Mouse (Mus musculus): ENCODE data around the gene Steap3. TPM values are rescaled to one million over a fixed set of nuclear protein-coding genes. Genes with fewer than 3 reads are reported as not detected.

Steap3 gene
- polyA plus RNA-seq, 1 experiment from 2014 or later, result 16.2 TPM

DNA sequence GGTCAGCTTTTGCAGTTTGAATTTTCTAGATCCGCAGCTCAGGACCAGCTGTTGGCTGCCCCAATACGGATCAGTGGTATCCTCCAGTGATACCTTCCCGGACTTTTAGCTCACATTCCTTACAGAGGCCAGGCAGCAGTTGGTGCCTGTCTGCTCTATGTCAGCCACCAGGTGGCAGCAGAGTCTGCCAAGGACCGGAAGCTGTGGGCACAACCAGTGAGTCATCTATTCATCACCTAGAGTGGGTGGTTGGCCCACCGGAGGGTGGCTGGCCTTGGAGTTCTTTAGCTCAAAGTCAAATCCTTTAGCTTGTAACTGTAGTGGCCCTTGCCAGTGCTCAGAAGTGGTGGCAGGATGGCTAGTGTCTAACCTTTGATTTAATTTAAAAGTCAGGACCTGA is 75.3 kb downstream of the Steap3 start:
- WGBS, result 13% methylated on average over 5 of the region's 5 CpGs
- 0 out of 2 replicates have a peak, but pooled peaks cover 6% of the 10 kb centered on the region for H3K27me3 ChIP-seq (replicated peaks)
- no peak for ATAC-seq (ENCODE audit: extremely low read depth, insufficient number of reproducible peaks, low FRiP score, low TSS enrichment)
- no peaks in the 10 kb centered on the region for H3K4me1 ChIP-seq
- no peak overlapping the region for H3K27ac ChIP-seq (replicated peaks)
- H3K4me2 ChIP-seq, result no peak overlapping the region
- no peaks in the 10 kb centered on the region for H3K9me3 ChIP-seq
- H3K9ac ChIP-seq, result no peak overlapping the region
- no peak overlapping the region for H3K4me3 ChIP-seq
- no peaks in the 10 kb centered on the region for H3K36me3 ChIP-seq

DNA sequence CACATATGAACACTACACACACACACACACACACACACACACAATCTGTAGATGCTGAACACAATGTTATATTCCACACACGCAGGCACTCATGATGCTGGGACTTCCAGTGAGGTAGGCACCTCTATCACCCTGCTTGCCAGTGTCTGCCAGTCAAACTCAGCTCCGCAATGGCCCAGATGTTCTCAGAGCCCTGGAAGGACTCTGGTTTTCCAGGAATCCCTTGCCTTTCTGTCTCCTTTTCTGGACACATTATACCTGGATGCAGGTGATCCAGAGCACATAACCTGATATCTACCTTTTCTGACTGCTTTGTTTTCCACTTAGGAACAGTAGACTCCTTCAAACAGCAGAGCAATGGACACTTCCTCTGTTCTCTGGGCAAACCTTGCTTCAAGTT is 75.8 kb downstream of the Steap3 start:
- no peaks in the 10 kb centered on the region for H3K4me1 ChIP-seq
- no peak for ATAC-seq (ENCODE audit: extremely low read depth, insufficient number of reproducible peaks, low FRiP score, low TSS enrichment)
- H3K27ac ChIP-seq (replicated peaks), result no peak overlapping the region
- no peak overlapping the region for H3K4me3 ChIP-seq
- H3K27me3 ChIP-seq (replicated peaks), result 0 out of 2 replicates have a peak, but pooled peaks cover 6% of the 10 kb centered on the region
- H3K9me3 ChIP-seq, result no peaks in the 10 kb centered on the region
- 70% methylated on average over 2 of the region's 2 CpGs for WGBS
- H3K4me2 ChIP-seq, result no peak overlapping the region
- H3K9ac ChIP-seq, result no peak overlapping the region
- no peaks in the 10 kb centered on the region for H3K36me3 ChIP-seq

DNA sequence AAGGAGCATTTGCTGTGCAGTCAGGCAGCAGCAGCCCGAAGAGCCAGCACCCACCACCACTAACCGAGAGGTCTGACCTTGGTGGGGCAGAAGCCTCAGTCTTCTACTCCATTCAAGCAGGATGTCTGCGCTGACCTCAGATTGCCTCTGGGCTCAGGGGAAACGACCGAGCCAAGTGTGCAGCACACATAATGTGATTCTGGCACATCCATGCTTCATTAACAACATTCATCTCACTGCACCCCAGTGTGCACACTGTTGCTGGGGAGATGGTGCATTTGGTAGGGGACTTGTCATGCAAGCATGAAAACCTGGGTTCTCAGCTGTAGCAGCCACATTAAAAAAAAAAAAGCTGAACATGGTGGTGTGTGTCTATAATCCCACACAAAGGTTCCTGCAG is 76.6 kb downstream of the Steap3 start:
- Histone ChIP-seq H3K4me3 (no peak overlapping the region), H3K4me1 (no peaks in the 10 kb centered on the region), H3K36me3 (no peaks in the 10 kb centered on the region), H3K9me3 (no peaks in the 10 kb centered on the region), H3K4me2 (no peak overlapping the region), H3K27me3 (replicated peaks) (0 out of 2 replicates have a peak, but pooled peaks cover 6% of the 10 kb centered on the region), H3K9ac (no peak overlapping the region), H3K27ac (replicated peaks) (no peak overlapping the region)
- ATAC-seq (ENCODE audit: extremely low read depth, insufficient number of reproducible peaks, low FRiP score, low TSS enrichment), result no peak
- 60% methylated on average over 5 of the region's 5 CpGs for WGBS

DNA sequence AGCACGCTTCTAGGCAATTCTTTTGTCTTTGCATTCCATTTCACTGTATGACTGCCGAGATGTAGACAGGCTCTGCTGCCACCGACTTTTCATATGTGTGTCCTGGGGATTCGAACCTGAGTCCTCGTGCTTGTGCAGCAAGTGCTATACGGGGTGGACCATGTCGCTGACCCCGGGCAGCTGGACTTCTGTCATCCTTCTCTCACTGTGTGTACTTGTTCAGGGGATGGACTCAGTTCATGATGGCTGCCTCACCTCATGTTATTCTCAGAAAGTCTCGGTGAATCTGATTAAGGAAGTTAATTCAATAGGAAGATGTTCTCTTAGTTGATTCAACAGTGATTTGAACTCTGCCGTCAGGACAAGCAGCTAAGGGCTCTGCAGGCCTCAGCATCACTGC is 78.9 kb downstream of the Steap3 start:
- WGBS, result 83% methylated on average over 10 of the region's 10 CpGs
- 0 out of 2 replicates have a peak, but pooled peaks cover 6% of the 10 kb centered on the region for H3K27me3 ChIP-seq (replicated peaks)
- ATAC-seq (ENCODE audit: extremely low read depth, insufficient number of reproducible peaks, low FRiP score, low TSS enrichment), result no peak

DNA sequence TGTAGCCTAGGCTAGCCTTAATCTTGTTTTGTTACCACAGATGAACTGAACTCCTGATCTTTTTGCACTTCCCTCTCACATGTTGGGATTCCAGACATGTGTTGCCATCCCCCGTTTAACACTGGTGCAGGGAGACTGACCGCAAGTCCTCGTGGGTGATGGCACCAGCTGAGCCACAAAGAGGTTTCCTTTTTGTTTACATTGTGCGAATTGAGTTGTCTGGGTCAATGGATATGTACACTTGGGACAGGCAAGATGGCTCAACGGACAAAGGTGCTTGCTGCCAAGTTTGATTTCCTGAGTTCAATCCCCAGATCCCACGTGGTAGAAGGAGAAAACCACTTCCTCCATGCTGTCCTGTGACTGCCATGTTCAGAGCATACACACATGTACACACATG is 80.2 kb downstream of the Steap3 start:
- no peak for ATAC-seq (ENCODE audit: extremely low read depth, insufficient number of reproducible peaks, low FRiP score, low TSS enrichment)
- H3K36me3 ChIP-seq, result no peaks in the 10 kb centered on the region
- peaks cover 4% of the 10 kb centered on the region; the same call in 1 of the 2 replicates for H3K9me3 ChIP-seq
- H3K4me3 ChIP-seq, result no peak overlapping the region
- 0 out of 2 replicates have a peak, but pooled peaks cover 3% of the 10 kb centered on the region for H3K27me3 ChIP-seq (replicated peaks)
- H3K27ac ChIP-seq (replicated peaks), result no peak overlapping the region
- H3K4me2 ChIP-seq, result no peak overlapping the region
- H3K9ac ChIP-seq, result no peak overlapping the region
- no peaks in the 10 kb centered on the region for H3K4me1 ChIP-seq
- WGBS, result 71% methylated on average over 6 of the region's 6 CpGs

More for the DNA sequence above, 78.9 kb downstream of the Steap3 start:
- Histone ChIP-seq H3K9ac (no peak overlapping the region), H3K36me3 (no peaks in the 10 kb centered on the region), H3K4me1 (no peaks in the 10 kb centered on the region), H3K27ac (replicated peaks) (no peak overlapping the region), H3K4me3 (no peak overlapping the region), H3K9me3 (peaks cover 4% of the 10 kb centered on the region; the same call in 1 of the 2 replicates), H3K4me2 (no peak overlapping the region)

DNA sequence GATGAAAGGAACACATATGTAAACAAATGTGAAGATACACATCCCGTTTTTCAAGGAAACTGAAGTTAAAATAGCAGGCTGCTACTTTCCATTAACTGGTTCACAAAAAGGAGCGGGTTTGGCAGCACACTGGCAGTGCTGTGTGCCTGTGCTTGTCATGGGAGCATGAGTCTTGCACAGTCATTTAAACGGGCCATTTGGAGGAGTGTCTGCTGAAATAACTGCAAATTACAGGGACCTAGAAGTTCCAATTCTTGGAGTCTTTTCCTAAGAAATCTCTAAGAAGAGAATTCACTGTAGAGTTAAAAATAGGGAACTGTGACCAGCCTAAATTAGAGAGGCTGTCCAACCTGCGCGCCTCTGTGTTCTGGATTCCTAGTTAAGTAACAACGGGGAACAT is 81.6 kb downstream of the Steap3 start:
- Histone ChIP-seq H3K9me3 (peaks cover 4% of the 10 kb centered on the region; the same call in 1 of the 2 replicates), H3K27ac (replicated peaks) (no peak overlapping the region), H3K36me3 (no peaks in the 10 kb centered on the region), H3K4me2 (no peak overlapping the region), H3K4me1 (no peaks in the 10 kb centered on the region), H3K4me3 (no peak overlapping the region), H3K27me3 (replicated peaks) (0 out of 2 replicates have a peak, but pooled peaks cover 3% of the 10 kb centered on the region), H3K9ac (no peak overlapping the region)
- WGBS, result 79% methylated on average over 6 of the region's 6 CpGs
- ATAC-seq (ENCODE audit: extremely low read depth, insufficient number of reproducible peaks, low FRiP score, low TSS enrichment), result no peak

DNA sequence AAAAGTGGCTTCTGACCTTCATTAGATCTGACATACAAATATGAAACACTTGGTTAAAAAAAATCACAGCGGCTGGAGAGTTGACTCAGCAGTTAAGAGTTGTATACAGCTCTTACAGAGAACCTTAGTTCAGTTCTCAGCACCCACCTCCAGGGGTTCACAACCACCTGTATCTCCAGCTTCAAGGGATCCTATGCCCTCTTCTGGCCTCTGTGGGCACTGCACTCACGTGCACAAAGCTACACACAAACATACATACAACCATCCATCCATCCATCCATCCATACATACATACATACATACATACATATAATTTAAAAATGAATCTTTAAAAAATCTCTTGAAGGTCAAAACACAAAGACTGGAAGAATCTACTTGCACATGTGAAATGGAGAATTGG is 82.2 kb downstream of the Steap3 start:
- Histone ChIP-seq H3K36me3 (no peaks in the 10 kb centered on the region), H3K9ac (no peak overlapping the region), H3K4me2 (no peak overlapping the region), H3K9me3 (peaks cover 4% of the 10 kb centered on the region; the same call in 1 of the 2 replicates), H3K4me1 (no peaks in the 10 kb centered on the region), H3K27ac (replicated peaks) (no peak overlapping the region), H3K27me3 (replicated peaks) (no peaks in the 10 kb centered on the region), H3K4me3 (no peak overlapping the region)
- 82% methylated on average over 2 of the region's 2 CpGs for WGBS
- no peak for ATAC-seq (ENCODE audit: extremely low read depth, insufficient number of reproducible peaks, low FRiP score, low TSS enrichment)

DNA sequence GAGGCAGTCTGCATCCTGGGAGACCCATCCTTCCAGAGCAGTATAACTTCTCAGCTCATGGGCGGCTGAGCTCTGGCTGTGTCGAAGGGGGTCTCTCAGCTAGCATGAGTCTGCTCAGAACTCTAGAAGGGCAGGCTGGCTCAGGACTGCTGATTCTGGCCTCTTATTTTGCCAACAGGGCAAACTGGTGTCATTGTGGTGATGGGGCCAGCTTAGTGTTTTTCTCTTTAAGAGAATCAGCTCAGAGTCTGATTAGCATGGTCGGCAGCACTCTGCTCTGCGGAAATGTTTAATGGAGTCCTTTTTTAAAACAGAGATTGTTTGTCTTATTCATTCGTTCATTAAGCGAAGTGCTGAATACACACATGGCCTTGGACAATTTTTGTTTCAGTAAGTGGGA is 83.3 kb downstream of the Steap3 start:
- Histone ChIP-seq H3K27ac (replicated peaks) (no peak overlapping the region), H3K9me3 (peaks cover 4% of the 10 kb centered on the region; the same call in 1 of the 2 replicates), H3K36me3 (no peaks in the 10 kb centered on the region), H3K27me3 (replicated peaks) (no peaks in the 10 kb centered on the region), H3K4me1 (no peaks in the 10 kb centered on the region), H3K9ac (no peak overlapping the region), H3K4me3 (no peak overlapping the region), H3K4me2 (no peak overlapping the region)
- ATAC-seq (ENCODE audit: extremely low read depth, insufficient number of reproducible peaks, low FRiP score, low TSS enrichment), result no peak
- WGBS, result 90% methylated on average over 6 of the region's 6 CpGs

DNA sequence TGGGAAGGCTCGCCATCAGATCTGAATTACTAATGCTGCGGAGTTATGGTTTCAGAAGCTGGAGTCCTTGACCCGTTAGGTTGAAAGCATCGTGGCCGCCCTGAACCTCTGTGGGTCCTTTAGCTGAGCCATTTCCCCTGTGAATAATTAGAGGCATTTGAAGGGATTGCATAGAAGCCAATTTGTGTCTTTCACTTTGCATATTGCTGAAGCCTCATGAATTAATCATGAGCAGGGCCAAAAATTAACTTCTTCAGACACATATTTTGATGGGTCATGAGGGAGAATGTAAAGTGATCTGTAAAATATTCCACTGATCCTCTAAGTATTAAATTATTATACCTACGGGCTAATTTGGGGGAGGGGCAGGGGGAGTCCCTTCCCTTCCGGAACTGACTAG is 85.4 kb downstream of the Steap3 start:
- WGBS, result 70% methylated on average over 7 of the region's 7 CpGs
- no peaks in the 10 kb centered on the region for H3K4me1 ChIP-seq
- ATAC-seq (ENCODE audit: extremely low read depth, insufficient number of reproducible peaks, low FRiP score, low TSS enrichment), result no peak

DNA sequence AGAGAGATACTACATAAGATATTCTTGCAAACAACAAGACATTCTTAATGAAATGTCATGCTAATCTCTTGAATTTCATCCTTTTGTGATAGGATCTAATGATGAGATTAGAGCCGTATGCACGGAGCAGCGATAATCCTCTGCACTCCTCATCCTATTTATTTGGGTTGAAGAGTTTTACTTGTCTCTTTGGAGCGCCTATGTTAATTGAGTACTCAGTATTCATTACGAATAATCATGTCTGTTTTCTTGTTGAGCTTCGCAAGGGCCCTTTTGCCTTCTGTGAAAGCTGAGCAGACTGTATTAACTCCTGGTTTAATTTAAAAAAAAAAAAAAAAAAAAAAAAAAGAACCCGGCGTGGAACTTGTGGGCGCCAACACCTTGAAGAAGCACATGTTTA is 85.8 kb downstream of the Steap3 start:
- H3K4me3 ChIP-seq, result no peak overlapping the region
- H3K9ac ChIP-seq, result no peak overlapping the region
- no peaks in the 10 kb centered on the region for H3K27me3 ChIP-seq (replicated peaks)
- H3K9me3 ChIP-seq, result peaks cover 4% of the 10 kb centered on the region; the same call in 1 of the 2 replicates
- H3K4me1 ChIP-seq, result no peaks in the 10 kb centered on the region
- H3K36me3 ChIP-seq, result no peaks in the 10 kb centered on the region
- 58% methylated on average over 9 of the region's 9 CpGs for WGBS
- ATAC-seq (ENCODE audit: extremely low read depth, insufficient number of reproducible peaks, low FRiP score, low TSS enrichment), result no peak
- no peak overlapping the region for H3K4me2 ChIP-seq
- H3K27ac ChIP-seq (replicated peaks), result no peak overlapping the region

More for the DNA sequence above, 85.4 kb downstream of the Steap3 start:
- H3K27me3 ChIP-seq (replicated peaks), result no peaks in the 10 kb centered on the region
- H3K9ac ChIP-seq, result no peak overlapping the region
- peaks cover 4% of the 10 kb centered on the region; the same call in 1 of the 2 replicates for H3K9me3 ChIP-seq
- H3K4me2 ChIP-seq, result no peak overlapping the region
- H3K27ac ChIP-seq (replicated peaks), result no peak overlapping the region
- no peaks in the 10 kb centered on the region for H3K36me3 ChIP-seq
- H3K4me3 ChIP-seq, result no peak overlapping the region

DNA sequence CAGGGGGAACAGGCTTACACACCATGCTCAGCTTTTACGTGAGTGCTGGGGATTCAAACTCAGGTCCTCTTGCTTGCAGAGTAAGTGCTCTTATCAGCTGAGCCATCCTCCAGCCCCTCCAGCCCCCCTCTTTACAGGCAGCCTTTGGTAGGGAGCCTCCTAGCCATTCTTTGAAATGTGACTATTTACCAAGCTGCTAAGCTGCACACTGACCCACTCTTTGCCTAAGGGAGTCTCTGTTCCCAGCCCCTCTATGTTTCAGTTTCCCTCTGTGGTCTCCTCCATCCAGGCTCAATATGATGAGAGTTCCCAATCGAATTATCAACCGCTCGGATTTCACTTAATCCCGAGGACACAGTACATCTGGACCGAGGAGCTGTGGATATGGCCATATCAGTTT is 86.3 kb downstream of the Steap3 start:
- Histone ChIP-seq H3K27me3 (replicated peaks) (no peaks in the 10 kb centered on the region), H3K4me1 (no peaks in the 10 kb centered on the region), H3K27ac (replicated peaks) (no peak overlapping the region), H3K4me3 (no peak overlapping the region), H3K9ac (no peak overlapping the region), H3K4me2 (no peak overlapping the region), H3K9me3 (peaks cover 4% of the 10 kb centered on the region; the same call in 1 of the 2 replicates), H3K36me3 (no peaks in the 10 kb centered on the region)
- no peak for ATAC-seq (ENCODE audit: extremely low read depth, insufficient number of reproducible peaks, low FRiP score, low TSS enrichment)
- WGBS, result 32% methylated on average over 6 of the region's 6 CpGs

DNA sequence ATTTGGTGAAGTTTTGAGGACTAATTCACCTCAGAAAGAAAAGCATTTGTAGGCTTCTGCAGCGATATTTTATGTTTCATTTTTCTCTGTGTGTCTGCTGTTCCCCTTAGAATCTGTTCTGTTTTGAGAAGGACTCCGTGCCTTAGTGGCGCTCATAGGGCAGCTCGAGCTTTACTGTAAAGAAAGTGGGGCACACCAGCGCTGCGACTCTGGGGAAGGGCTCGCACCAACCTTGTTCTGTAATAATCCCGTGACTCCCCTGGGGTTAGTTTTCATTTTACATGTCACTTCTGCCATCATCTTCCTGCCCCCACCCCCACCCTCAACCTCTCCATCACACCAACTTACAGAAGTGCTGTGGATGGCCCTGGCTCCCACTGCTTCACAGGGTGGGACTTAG is 95.4 kb downstream of the Steap3 start:
- no peak overlapping the region for H3K9ac ChIP-seq
- H3K27me3 ChIP-seq (replicated peaks), result no peaks in the 10 kb centered on the region
- H3K27ac ChIP-seq (replicated peaks), result no peak overlapping the region
- no peaks in the 10 kb centered on the region for H3K36me3 ChIP-seq
- 89% methylated on average over 8 of the region's 8 CpGs for WGBS
- no peak for ATAC-seq (ENCODE audit: extremely low read depth, insufficient number of reproducible peaks, low FRiP score, low TSS enrichment)
- H3K4me3 ChIP-seq, result no peak overlapping the region
- H3K4me1 ChIP-seq, result peaks cover 17% of the 10 kb centered on the region
- H3K9me3 ChIP-seq, result no peaks in the 10 kb centered on the region
- no peak overlapping the region for H3K4me2 ChIP-seq
